8 mouse cellular contexts compared by ENCODE assay signal in the genomic region with DNA sequence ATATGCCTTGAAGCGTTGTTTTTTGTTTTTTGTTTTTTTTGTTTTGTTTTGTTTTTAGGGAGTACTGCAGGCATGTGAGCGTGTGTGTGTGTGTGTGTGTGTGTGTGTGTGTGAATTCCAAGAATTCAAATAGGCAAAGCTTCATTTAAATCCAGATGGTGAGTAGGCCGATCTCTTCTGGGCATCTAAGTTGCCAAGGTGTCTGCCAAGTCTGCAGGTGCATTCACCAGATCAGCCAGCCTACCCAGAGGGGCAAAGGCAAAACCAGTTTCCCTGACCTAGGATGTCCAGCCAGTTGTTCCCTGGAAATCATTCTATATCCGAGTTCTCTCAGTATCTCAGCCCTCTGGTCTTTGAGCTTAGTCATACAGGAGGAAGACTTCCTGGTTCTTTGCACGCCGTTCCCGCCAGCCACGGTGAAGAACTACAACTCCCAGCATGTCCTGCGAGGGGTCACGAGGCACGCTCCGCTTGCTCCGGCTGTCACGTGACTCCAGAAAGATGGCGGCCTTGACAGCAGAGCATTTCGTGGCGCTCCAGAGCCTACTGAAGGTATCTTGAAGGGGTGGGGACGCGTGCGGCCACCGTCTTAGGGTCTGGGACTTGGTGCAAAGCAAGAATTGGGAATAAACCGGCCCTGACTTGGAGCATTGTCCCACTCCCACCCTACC. TPM values are rescaled to one million over a fixed set of nuclear protein-coding genes. Genes with fewer than 3 reads are reported as not detected.
DNase-seq lines count a peak whose midpoint lies in the region; ATAC-seq and TF ChIP-seq lines count a peak whose summit lies in the region.

TSS of gene Commd9 (plus strand) at position 480 of the 671 bp plus-strand sequence.

- no peak for TF ChIP-seq CTCF in kidney, postnatal 0 days (IDR thresholded peaks at IDR 0.05; ENCODE audit: low read depth)

- H3K4me1 ChIP-seq in heart, embryonic 12.5 days (replicated peaks), result peaks cover 17% of the 10 kb centered on the region
- peaks cover 4% of the 10 kb centered on the region; the same call in 1 of the 2 replicates for H3K4me1 ChIP-seq in kidney, postnatal 0 days (replicated peaks; ENCODE audit: insufficient read depth, low read length)
- H3K4me1 ChIP-seq in liver, embryonic 11.5 days (replicated peaks; ENCODE audit: control insufficient read depth, insufficient read depth, low read length), result peaks cover 6% of the 10 kb centered on the region
- H3K4me1 ChIP-seq in stomach, embryonic 14.5 days (ENCODE audit: control insufficient read depth, insufficient read depth, low read length), result no peaks in the 10 kb centered on the region

- H3K4me2 ChIP-seq in heart, embryonic 12.5 days, result peak within 1 kb of the TSS; percentile 82
- H3K4me2 ChIP-seq in kidney, postnatal 0 days (ENCODE audit: low read length), result peak within 1 kb of the TSS; percentile 77
- peak within 1 kb of the TSS; percentile 71 for H3K4me2 ChIP-seq in liver, embryonic 11.5 days
- H3K4me2 ChIP-seq in stomach, embryonic 14.5 days (replicated peaks; ENCODE audit: low read depth, low read length), result peak within 1 kb of the TSS; percentile 65

- no peaks in the 10 kb centered on the region for H3K9me3 ChIP-seq in heart, embryonic 12.5 days (replicated peaks)
- no peaks in the 10 kb centered on the region for H3K9me3 ChIP-seq in kidney, postnatal 0 days (replicated peaks; ENCODE audit: low read length)
- H3K9me3 ChIP-seq in liver, embryonic 11.5 days (ENCODE audit: control insufficient read depth, low read length), result no peaks in the 10 kb centered on the region
- H3K9me3 ChIP-seq in stomach, embryonic 14.5 days (ENCODE audit: control insufficient read depth, low read depth, low read length), result no peaks in the 10 kb centered on the region

- DNase-seq in CD4-positive helper T cell, adult 2 months (ENCODE audit: low read depth, low spot score), result peak; percentile 94
- peak; percentile 84 for DNase-seq in brain, embryonic 18.5 days (ENCODE audit: low read depth, low spot score)
- DNase-seq in kidney, postnatal 0 days (ENCODE audit: low spot score), result peak; percentile 97
- peak; percentile 88 for DNase-seq in liver, embryonic 11.5 days (ENCODE audit: low spot score)
- peak; percentile 94 for DNase-seq in naive thymus-derived CD4-positive, alpha-beta T cell, adult 2 months (ENCODE audit: low read depth)

- peak within 1 kb of the TSS; percentile 78 for H3K9ac ChIP-seq in heart, embryonic 12.5 days
- peak within 1 kb of the TSS; percentile 68 for H3K9ac ChIP-seq in kidney, postnatal 0 days (ENCODE audit: low read depth, low read length)
- peak within 1 kb of the TSS; percentile 75 for H3K9ac ChIP-seq in liver, embryonic 11.5 days (ENCODE audit: low read depth, low read length)
- H3K9ac ChIP-seq in stomach, embryonic 14.5 days (replicated peaks; ENCODE audit: low read depth, low read length), result peak within 1 kb of the TSS; percentile 34; the same call in 1 of the 2 replicates

- 13% methylated on average over 22 of the region's 22 CpGs for whole genome bisulfite sequencing in heart, embryonic 12.5 days
- WGBS in kidney, postnatal 0 days, result 13% methylated on average over 22 of the region's 22 CpGs
- 11% methylated on average over 22 of the region's 22 CpGs for WGBS in liver, embryonic 11.5 days
- 13% methylated on average over 22 of the region's 22 CpGs for WGBS in stomach, embryonic 14.5 days

- H3K36me3 ChIP-seq in heart, embryonic 12.5 days, result peaks cover 5% of the 10 kb centered on the region; the same call in 1 of the 2 replicates
- no peaks in the 10 kb centered on the region for H3K36me3 ChIP-seq in kidney, postnatal 0 days (ENCODE audit: insufficient read depth, low read length)
- no peaks in the 10 kb centered on the region for H3K36me3 ChIP-seq in liver, embryonic 11.5 days (ENCODE audit: control insufficient read depth, insufficient read depth, low read length)
- H3K36me3 ChIP-seq in stomach, embryonic 14.5 days (ENCODE audit: control insufficient read depth, insufficient read depth, low read length), result no peaks in the 10 kb centered on the region; the same call in 1 of the 2 replicates

- peak within 1 kb of the TSS; percentile 70 for H3K4me3 ChIP-seq in heart, embryonic 12.5 days
- H3K4me3 ChIP-seq in kidney, postnatal 0 days (replicated peaks; ENCODE audit: low read depth, low read length), result peak within 1 kb of the TSS; percentile 63
- H3K4me3 ChIP-seq in liver, embryonic 11.5 days (ENCODE audit: low read depth, low read length), result peak within 1 kb of the TSS; percentile 83
- H3K4me3 ChIP-seq in stomach, embryonic 14.5 days (ENCODE audit: low read depth, low read length), result peak within 1 kb of the TSS; percentile 62

- H3K27ac ChIP-seq in heart, embryonic 12.5 days (ENCODE audit: poor library complexity, severe bottlenecking), result no peak within 1 kb of the TSS
- H3K27ac ChIP-seq in kidney, postnatal 0 days, result no peak within 1 kb of the TSS
- no peak within 1 kb of the TSS for H3K27ac ChIP-seq in liver, embryonic 11.5 days (ENCODE audit: low read depth, low read length)
- H3K27ac ChIP-seq in stomach, embryonic 14.5 days (ENCODE audit: low read length), result no peak within 1 kb of the TSS

- peak; percentile 99 for ATAC-seq in erythroid progenitor cell, adult 5-6 weeks (replicated peaks; ENCODE audit: low FRiP score, poor library complexity, severe bottlenecking)
- ATAC-seq in heart, embryonic 12.5 days (ENCODE audit: insufficient number of reproducible peaks, low FRiP score), result peak; percentile 97
- peak; percentile 97 for ATAC-seq in kidney, postnatal 0 days (replicated peaks; ENCODE audit: low FRiP score, low read depth)
- peak; percentile 97 for ATAC-seq in liver, embryonic 11.5 days (replicated peaks; ENCODE audit: low FRiP score)
- ATAC-seq in stomach, embryonic 14.5 days (ENCODE audit: insufficient number of reproducible peaks, insufficient read depth, low FRiP score, low read depth), result peak; percentile 97

- no peaks in the 10 kb centered on the region for H3K27me3 ChIP-seq in heart, embryonic 12.5 days (replicated peaks)
- H3K27me3 ChIP-seq in kidney, postnatal 0 days (ENCODE audit: insufficient read depth, low read length), result no peaks in the 10 kb centered on the region
- H3K27me3 ChIP-seq in liver, embryonic 11.5 days (replicated peaks; ENCODE audit: control insufficient read depth, insufficient read depth, low read length), result no peaks in the 10 kb centered on the region
- H3K27me3 ChIP-seq in stomach, embryonic 14.5 days (ENCODE audit: control insufficient read depth, insufficient read depth, low read length), result no peaks in the 10 kb centered on the region

RNA-seq across cellular contexts. Expression of gene Commd9, which starts in this region (rescaled TPM):
- 2.2 and 8.8 TPM in 2 replicates for total RNA-seq in erythroid progenitor cell, adult 5-6 weeks (2015; ENCODE audit: low replicate concordance)
- 13.9 TPM in 1 of 2 replicates, not detected in the other for total RNA-seq in erythroid progenitor cell, adult 5-6 weeks (2017; ENCODE audit: low replicate concordance)
- 50.5 and 50.7 TPM in 2 replicates for polyA plus RNA-seq in heart, embryonic 12.5 days (2016; fragmentation: Nextera tagmentation; extraction: Ambion mirVana)
- 73.1 and 74.3 TPM in 2 replicates for polyA plus RNA-seq in kidney, postnatal 0 days (2015; fragmentation: Nextera tagmentation; extraction: Ambion mirVana)
- 46.1 and 47.6 TPM in 2 replicates for polyA plus RNA-seq in liver, embryonic 11.5 days (2014; fragmentation: Nextera tagmentation; extraction: Ambion mirVana)
- polyA plus RNA-seq in stomach, embryonic 14.5 days (2014; fragmentation: Nextera tagmentation; extraction: Ambion mirVana), result 62.7 and 64.6 TPM in 2 replicates
